Mouse (Mus musculus) small intestine, adult 2 months (tissue): Measurements from ENCODE around the gene Tspan11.

Source experiments
- CTCF ChIP-seq: fragments of 200-500 bp; IDR thresholded peaks from 2 replicates; pipeline ENCODE4 v1.5.1; 2012; ENCODE audit warnings: low read depth, mild to moderate bottlenecking, control low read depth, inconsistent platforms, low read length, moderate library complexity, mixed read lengths; ENCODE audit not compliant: insufficient replicate concordance, insufficient read length; ENCODE audit errors: extremely low read depth
- POLR2A ChIP-seq: fragments of 200-500 bp; IDR thresholded peaks from 2 replicates; pipeline ENCODE4 v1.6.1; 2012; ENCODE audit warnings: low read depth, mild to moderate bottlenecking, control low read depth, inconsistent platforms, low read length, moderate library complexity

DNA sequence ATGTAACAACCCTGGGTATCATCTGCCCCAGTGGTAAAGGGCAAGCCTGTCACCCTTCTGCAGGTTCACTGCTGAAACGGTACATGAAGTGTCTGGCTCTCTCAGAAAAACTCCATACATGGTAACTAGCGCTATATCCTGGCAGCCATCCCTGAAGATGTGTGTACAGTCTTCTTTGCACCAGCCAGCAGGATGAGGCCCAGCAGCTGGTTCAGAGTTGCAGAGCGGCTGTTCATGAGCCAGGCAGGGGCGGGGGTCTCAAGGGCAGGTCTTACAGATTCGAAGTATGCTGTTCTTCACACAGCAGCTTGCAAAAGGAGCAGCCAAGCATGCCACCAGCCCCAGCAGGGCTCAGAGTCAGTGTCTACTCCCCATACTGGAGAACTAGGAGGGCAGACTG is 116.2 kb downstream of the Tspan11 start:
- TF ChIP-seq POLR2A (no peak), CTCF (no peak)
